Mouse (Mus musculus) adrenal gland, postnatal 36 days (tissue): ENCODE measurements around the gene Pdia3. TPM values are rescaled to one million over a fixed set of nuclear protein-coding genes. Genes with fewer than 3 reads are reported as not detected.
"Not testable (repeated sequence)": the region's sequence is repeated elsewhere in the genome, so short reads cannot be mapped to it uniquely, and the experiment has no call there.

Experiments
- DNase-seq, 2 experiments: peaks; one replicate each; pipeline ENCODE4 v3.0.0; 2021; ENCODE audit warnings: mixed read lengths in 1 of 2
- long read RNA-seq, 2 experiments: library from polyadenylated mRNA; stranded (forward); transcript quantifications; one replicate each; pipeline ENCODE4 v2.0.0; 2021; ENCODE audit warnings: borderline sequencing depth in 2 of 2
- total RNA-seq, 2 experiments: library from RNA; stranded (reverse); gene quantifications; 2 replicates each; pipeline ENCODE4 v1.2.3; 2021

Pdia3 gene
- 100 to 1,000 TPM; 412 to 415 TPM for total RNA-seq
- long read RNA-seq, experiment 1, transcript Pdia3-201 (13 exons, 2,770 nt) = major isoform, 483 of 525 reads
- long read RNA-seq, experiment 1, partial matches to known transcripts = 30 of 525 reads
- long read RNA-seq, experiment 1, other reads (novel, unspliced or antisense) = 12 of 525 reads
- long read RNA-seq, experiment 2, transcript Pdia3-201 (13 exons, 2,770 nt) = major isoform, 212 of 228 reads
- long read RNA-seq, experiment 2, partial matches to known transcripts = 14 of 228 reads
- long read RNA-seq, experiment 2, other reads (novel, unspliced or antisense) = 2 of 228 reads

GRCm38 (mm10) chr2:121413387-121414042 is at the start of gene Pdia3, which contains the start of gene Catsper2:
TSS of gene Pdia3 (plus strand) at chr2:121413775.
TSS of gene Catsper2 (minus strand) at chr2:121413792.
- peak; percentile 98 to 99 for DNase-seq

- DNase-seq = no peak
Measured at GRCm38 (mm10) chr2:121368831-121369230, 44.7 kb upstream of the Pdia3 start.

DNA sequence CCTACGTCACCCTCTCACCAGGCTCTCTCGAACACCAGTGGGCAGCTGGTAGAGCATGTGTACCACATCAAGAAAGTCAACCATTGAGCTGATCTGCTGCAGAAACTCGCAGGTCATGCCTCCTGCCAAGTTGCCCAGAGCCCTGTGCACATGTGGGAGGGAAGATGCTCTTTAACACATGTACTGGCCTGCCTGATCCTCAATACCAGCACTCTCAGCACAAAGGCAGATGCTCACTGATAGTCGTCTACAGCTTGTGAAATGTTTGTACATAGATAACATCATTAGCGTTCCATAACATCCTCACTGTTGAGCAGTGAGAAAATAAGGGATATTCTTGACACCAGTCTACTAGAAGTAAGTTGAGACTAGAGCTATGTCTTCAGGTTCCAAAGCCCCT is 42.7 kb upstream of the Pdia3 start:
- no peak for DNase-seq

DNA sequence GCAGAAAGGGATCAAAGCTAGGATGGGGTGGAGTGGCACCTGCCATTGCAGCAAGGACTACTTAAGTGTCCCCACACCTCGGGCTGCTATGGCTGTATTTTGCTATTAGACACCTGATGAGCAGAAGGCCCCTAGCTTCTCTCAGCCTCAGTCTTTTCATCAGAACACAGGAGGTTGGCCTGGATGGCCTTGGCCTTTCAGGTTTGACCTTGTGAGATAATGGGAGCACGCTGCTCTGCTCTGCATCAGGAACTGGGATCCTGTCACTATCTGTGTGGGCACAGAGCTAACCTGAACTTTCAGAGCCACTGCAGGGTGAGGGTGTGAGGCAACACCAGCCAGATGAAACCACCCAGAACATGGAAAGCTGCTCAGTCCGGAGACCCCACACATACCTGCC is 41.3 kb upstream of the Pdia3 start:
- DNase-seq = peak; percentile 36 to 53

GRCm38 (mm10) chr2:121374766-121375165 is 38.8 kb upstream of the Pdia3 start:
- DNase-seq = no peak

DNA sequence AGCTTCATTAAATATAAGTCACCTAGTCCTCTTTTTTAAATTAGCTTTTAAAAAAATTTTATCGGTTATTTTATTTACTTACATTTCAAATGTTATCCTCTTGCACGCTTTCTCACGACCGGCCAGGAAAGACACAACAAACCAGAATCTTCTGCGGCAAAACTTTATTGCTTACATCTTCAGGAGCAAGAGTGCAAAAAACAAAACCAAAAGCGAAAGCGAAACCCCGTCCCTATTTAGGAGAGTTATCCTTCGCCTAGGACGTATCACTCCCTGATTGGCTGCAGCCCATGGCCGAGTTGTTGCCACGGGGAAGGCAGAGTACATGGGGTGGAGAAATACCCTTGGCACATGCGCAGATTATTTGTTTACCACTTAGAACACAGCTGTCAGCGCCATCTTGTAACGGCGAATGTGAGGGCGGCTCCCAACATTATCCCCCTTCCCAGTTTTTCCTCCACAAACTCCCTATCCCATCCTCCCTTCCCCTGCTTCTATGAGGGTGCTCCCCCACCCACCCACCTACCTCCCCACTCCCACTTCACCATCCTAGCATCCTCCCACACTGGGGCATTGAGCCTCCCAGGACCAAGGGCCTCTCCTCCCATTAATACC is 26.5 kb upstream of the Pdia3 start, which contains the start of gene Strc:
Strc (minus strand) TSS at position 208 of the 615 bp plus-strand sequence.
- DNase-seq = not testable (repeated sequence)

DNA sequence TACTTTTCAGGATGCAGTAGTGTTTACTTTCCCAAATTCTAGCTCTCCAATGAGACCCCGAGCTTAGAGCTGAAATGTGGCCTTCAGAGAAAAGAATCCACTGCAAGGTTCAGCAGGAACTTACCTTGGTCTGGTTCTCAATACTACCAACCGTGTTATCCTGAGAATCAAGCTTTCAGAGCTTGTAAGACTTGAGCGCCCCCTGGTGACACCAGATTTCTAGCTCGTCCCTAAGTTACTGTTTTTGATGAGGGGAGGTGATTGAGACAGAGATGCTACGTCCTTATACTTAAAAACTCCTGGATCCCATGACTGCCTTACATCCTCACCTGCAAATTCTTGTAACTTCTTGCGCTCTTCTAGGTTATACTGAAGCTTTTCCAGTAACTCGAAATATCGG is 17.0 kb upstream of the Pdia3 start:
- DNase-seq = peak; percentile 85 to 89

DNA sequence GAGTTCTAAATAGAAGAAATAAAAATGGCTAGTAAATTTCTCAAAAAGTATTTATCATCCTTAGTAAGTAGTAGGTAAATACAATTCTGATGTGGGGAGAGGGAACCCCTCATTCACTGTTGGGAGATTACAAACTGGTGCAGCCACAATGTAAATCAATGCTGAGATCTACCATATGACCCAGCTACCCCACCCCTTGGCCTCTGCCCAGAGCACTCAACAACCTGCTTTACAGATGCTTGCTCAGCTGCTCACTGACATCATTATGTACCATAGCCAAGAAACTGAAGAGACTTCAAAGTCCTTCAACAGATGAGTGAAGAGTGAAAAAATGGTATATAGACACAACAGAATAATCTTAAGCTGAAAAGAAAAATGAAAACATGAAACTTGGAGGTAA is 10.3 kb upstream of the Pdia3 start:
- no peak for DNase-seq

DNA sequence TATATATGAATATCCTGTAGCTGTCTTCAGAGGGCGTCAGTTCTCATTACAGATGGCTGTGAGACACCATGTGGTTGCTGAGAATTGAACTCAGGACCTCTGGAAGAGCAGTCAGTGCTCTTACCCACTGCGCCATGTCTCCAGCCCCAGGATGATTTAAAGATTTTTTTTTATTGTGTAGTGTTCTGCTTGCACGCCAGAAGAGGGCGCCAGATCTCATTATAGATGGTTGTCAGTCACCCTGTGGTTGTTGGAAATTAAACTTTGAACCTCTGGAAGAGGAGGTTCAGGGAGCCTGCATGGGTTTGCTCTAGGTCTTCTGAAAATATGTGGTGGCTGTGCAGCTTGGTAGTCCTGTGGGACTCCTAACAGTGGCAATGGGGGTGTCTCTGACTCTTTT is 5.4 kb upstream of the Pdia3 start:
- DNase-seq = peak; percentile 50 to 51

GRCm38 (mm10) chr2:121412843-121413386 is 660 bp upstream of the Pdia3 start:
- DNase-seq = peak; percentile 50 to 62

DNA sequence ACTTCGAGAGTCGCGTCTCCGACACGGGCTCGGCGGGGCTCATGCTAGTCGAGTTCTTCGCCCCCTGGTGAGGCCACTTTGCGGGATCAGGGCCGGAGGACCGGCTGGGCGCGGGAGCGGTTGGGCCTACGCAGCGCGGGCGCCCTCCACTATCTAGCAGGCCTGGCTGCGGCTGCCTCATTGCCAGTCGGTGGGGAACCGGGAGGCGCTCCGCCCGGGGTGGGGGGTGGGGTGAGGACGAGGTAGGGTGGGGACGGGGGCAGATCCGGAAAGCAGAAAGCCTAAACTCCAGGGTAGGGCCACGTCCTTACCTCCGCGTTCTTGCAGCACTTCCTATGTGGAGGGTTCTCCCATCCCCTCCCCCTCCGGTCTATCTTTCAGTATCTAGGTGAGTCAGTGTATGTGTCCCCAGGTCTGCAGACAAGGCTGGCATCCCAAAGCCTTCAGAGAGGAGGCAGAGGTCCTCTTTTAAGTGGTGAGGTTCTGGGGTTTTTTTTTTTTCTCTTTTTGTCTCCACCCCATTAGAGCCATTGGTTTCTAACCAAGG is 637 bp downstream of the Pdia3 start:
- peak; percentile 46 to 66 for DNase-seq

GRCm38 (mm10) chr2:121415103-121415502 is 1.5 kb downstream of the Pdia3 start:
- DNase-seq = no peak

GRCm38 (mm10) chr2:121415591-121415990 is 2.0 kb downstream of the Pdia3 start:
- no peak for DNase-seq

- DNase-seq = no peak
Measured at GRCm38 (mm10) chr2:121416356-121416755, 2.8 kb downstream of the Pdia3 start.

- no peak for DNase-seq
Measured at GRCm38 (mm10) chr2:121418476-121418875, 4.9 kb downstream of the Pdia3 start.

DNA sequence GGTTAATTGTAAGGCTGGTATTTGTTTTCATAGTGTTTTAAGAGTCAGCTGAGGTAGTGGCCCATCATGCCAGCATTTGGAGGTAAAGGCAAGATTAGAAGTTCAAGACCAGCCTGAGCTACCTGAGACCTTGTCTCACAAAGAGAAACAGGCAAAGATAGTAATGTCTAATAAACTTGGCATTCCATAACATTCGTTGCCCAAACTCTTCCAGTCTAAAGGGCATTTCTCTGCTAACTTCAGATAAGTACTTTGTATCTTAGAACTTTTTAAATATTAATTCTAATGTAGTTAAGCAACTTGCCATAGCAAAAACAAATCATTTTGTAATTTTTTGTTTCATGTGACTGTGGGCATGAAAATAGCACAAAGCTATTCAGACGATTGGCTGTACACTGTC is 9.6 kb downstream of the Pdia3 start:
- no peak for DNase-seq

DNA sequence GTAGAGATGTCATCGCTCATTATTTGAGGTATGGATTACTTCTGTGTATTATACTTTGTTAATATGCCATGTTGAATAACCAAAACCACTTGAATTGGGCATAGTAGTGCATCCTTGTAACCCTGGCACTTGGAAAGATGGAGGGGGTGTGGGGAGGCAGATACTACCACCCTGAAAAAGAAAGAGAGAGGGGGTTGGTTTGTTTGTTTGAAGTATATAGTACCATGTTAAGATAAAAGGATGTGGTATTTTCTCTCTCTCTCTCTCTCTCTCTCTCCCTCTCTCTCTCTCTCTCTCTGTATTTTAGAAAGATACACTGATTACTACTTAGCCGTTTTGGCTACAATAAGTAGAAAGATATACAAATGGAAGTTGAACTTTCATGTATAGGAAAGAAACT is 12.3 kb downstream of the Pdia3 start:
- DNase-seq = no peak

GRCm38 (mm10) chr2:121434854-121435253 is 21.3 kb downstream of the Pdia3 start:
- DNase-seq = no peak

GRCm38 (mm10) chr2:121439746-121440145 is 26.2 kb downstream of the Pdia3 start:
- DNase-seq = no peak

DNA sequence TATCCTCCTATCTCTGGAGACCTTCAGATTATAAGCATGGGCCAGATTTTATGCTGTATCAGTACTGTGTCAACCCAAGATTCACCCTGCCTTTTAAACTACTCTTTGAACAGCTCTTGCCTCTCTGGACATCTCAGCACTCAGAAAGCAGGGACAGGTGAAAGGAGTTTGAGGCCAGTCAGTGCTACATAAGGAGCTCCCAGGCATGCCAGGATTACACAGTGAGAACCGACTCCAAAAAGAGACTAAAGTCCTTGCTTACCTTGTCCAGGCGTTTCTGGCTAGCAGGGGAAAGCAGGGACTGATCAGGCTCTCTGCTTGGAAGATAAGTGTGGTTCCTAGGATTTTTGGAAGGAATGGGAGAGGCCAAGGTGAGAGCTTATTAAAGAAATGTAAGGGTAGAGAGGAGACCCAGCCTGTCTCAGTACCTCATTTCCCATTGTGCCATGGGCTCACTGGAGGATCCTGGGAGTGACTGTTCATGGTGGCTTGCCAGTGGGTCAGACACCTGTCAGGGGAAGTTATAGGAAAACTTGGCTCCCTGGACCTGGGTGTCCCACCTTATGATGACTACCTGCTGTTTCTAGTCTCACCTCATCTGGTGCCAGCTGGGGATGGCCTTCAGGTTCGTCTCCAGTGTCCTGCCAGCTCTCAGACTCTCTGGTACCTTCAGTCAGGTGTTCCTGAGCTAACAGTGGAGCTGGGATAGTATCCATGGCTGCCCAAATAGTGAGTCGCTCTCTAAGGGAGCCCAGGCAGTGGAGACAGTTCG is 27.4 kb downstream of the Pdia3 start:
- no peak for DNase-seq

- no peak for DNase-seq
Measured at GRCm38 (mm10) chr2:121441800-121442199, 28.2 kb downstream of the Pdia3 start.
